Mouse (Mus musculus) brain, embryonic 14.5 days (tissue): ENCODE measurements around the gene Gm17662.

ENCODE experiments used
- CTCF ChIP-seq: fragments of 200-500 bp; IDR thresholded peaks from 2 replicates; pipeline ENCODE4 v1.5.1; 2012; ENCODE audit warnings: inconsistent platforms, mild to moderate bottlenecking, moderate library complexity, borderline replicate concordance; ENCODE audit not compliant: insufficient read depth, insufficient read length; ENCODE audit errors: extremely low read depth
- POLR2A ChIP-seq: fragments of 200-500 bp; IDR thresholded peaks from 2 replicates; pipeline ENCODE4 v1.6.1; 2012; ENCODE audit warnings: mild to moderate bottlenecking, inconsistent platforms, borderline replicate concordance; ENCODE audit not compliant: poor library complexity, insufficient read depth, insufficient read length, severe bottlenecking; ENCODE audit errors: extremely low read depth

GRCm38 (mm10) chr4:104891708-104892107, 34.6 kb downstream of the Gm17662 start:
- TF ChIP-seq CTCF, result no peak
- TF ChIP-seq POLR2A, result no peak
